Mouse (Mus musculus) midbrain, embryonic 11.5 days (tissue): ENCODE measurements around the gene Ifi213. TPM values are rescaled to one million over a fixed set of nuclear protein-coding genes. Genes with fewer than 3 reads are reported as not detected.
"Not testable (repeated sequence)": the region's sequence is repeated elsewhere in the genome, so short reads cannot be mapped to it uniquely, and the experiment has no call there.

ENCODE experiments used
- ATAC-seq: fragments of 200-750 bp; cut with Nextera tagmentation; 2 replicates; pipeline ENCODE4 v1.8.0; 2017; ENCODE audit warnings: moderate TSS enrichment, moderate library complexity; ENCODE audit not compliant: low FRiP score
- DNase-seq: peaks from one replicate; pipeline ENCODE4 v3.0.0; 2015; ENCODE audit warnings: low spot score; ENCODE audit errors: missing footprints
- H3K27ac ChIP-seq: fragments of 300-500 bp; sonication (generic); 2 replicates; pipeline ENCODE4 v1.5.1; 2014; ENCODE audit warnings: low read depth, low read length
- H3K27me3 ChIP-seq: fragments of 300-500 bp; sonication (generic); 2 replicates; pipeline ENCODE4 v1.6.1; 2014; ENCODE audit warnings: mild to moderate bottlenecking, low read length, moderate library complexity, mixed read lengths; ENCODE audit not compliant: control insufficient read depth, insufficient read depth
- H3K36me3 ChIP-seq: fragments of 300-500 bp; sonication (generic); 2 replicates; pipeline ENCODE4 v1.6.1; 2014; ENCODE audit warnings: mild to moderate bottlenecking, low read length, moderate library complexity, mixed read lengths; ENCODE audit not compliant: control insufficient read depth, insufficient read depth
- H3K4me1 ChIP-seq: fragments of 300-500 bp; sonication (generic); 2 replicates; pipeline ENCODE4 v1.6.1; 2014; ENCODE audit warnings: low read length; ENCODE audit not compliant: control insufficient read depth, insufficient read depth
- H3K4me2 ChIP-seq: fragments of 300-500 bp; sonication (generic); 2 replicates; pipeline ENCODE4 v1.6.1; 2014; ENCODE audit warnings: mild to moderate bottlenecking, moderate library complexity
- H3K4me3 ChIP-seq: fragments of 300-500 bp; sonication (generic); 2 replicates; pipeline ENCODE4 v1.5.1; 2014; ENCODE audit warnings: low read depth, low read length
- H3K9ac ChIP-seq: fragments of 300-500 bp; sonication (generic); 2 replicates; pipeline ENCODE4 v1.6.1; 2014; ENCODE audit warnings: low read length
- H3K9me3 ChIP-seq: fragments of 300-500 bp; sonication (generic); 2 replicates; pipeline ENCODE4 v1.6.1; 2016; ENCODE audit warnings: low read length; ENCODE audit not compliant: control insufficient read depth
- WGBS: fragments of 180-500 bp; shearing (Covaris S2); extraction: QIAGEN DNeasy Blood & Tissue Kit; methylation state at CpG from one replicate; pipeline ENCODE4 v1.1.7; 2014; 5-methylcytosine and 5-hydroxymethylcytosine counted together
- microRNA-seq: library from miRNA; unstranded; fragments of <30 nt; microRNA quantifications from one replicate; pipeline ENCODE4, GENCODE M21; 2017
- polyA plus RNA-seq: library from polyadenylated mRNA; unstranded; fragments of >200 nt; fragmentation: Nextera tagmentation; extraction: Ambion mirVana; gene quantifications from 2 replicates; pipeline ENCODE4 v1.2.1, GENCODE M21; 2014

The Ifi213 gene
- polyA plus RNA-seq, 1 experiment from 2014 or later, result not detected

- Histone ChIP-seq H3K27ac (no peak overlapping the region), H3K4me1 (no peaks in the 10 kb centered on the region), H3K9me3 (no peaks in the 10 kb centered on the region; the same call in 1 of the 2 replicates), H3K27me3 (no peaks in the 10 kb centered on the region), H3K4me2 (no peak overlapping the region), H3K36me3 (no peaks in the 10 kb centered on the region), H3K9ac (no peak overlapping the region), H3K4me3 (no peak overlapping the region)
- ATAC-seq, result no peak
- DNase-seq, result no peak
- WGBS, result 92% methylated on average over 26 of the region's 26 CpGs
These were observed 19.0 kb downstream of the Ifi213 start for GRCm38 (mm10) chr1:173579921-173580585.

DNA sequence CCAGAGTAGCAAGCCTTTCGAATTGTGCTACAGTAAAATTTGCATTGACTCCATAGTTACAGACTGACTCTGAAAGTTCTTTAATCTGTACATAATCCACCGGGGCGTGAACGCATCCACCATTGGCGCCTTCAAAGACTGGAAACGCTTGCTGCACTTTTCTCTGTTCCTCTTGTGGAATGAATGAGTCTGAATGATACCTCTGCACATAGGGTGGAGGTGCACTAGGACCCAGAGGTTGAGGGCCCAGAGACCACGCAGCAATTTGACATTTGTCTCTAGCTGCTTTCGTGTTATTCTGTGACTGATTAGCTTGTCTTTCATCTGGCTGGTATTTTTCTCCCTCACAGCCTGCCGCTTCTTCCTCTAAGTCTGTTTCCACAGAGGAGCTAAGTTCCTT, 20.0 kb downstream of the Ifi213 start:
- WGBS, result 94% methylated on average over 9 of the region's 9 CpGs
- Histone ChIP-seq H3K27ac (no peak overlapping the region), H3K9me3 (no peaks in the 10 kb centered on the region; the same call in 1 of the 2 replicates), H3K4me1 (no peaks in the 10 kb centered on the region), H3K4me2 (no peak overlapping the region), H3K36me3 (no peaks in the 10 kb centered on the region), H3K4me3 (no peak overlapping the region), H3K27me3 (no peaks in the 10 kb centered on the region), H3K9ac (no peak overlapping the region)
- DNase-seq (no peak), ATAC-seq (no peak)

GRCm38 (mm10) chr1:173550491-173551050, 48.5 kb downstream of the Ifi213 start:
- not testable (repeated sequence) for H3K4me3 ChIP-seq, H3K27me3 ChIP-seq, H3K9me3 ChIP-seq, H3K36me3 ChIP-seq, H3K27ac ChIP-seq, H3K9ac ChIP-seq, DNase-seq, H3K4me1 ChIP-seq, H3K4me2 ChIP-seq, ATAC-seq
- 82% methylated on average over 5 of the region's 5 CpGs for WGBS

GRCm38 (mm10) chr1:173548798-173549197, 50.3 kb downstream of the Ifi213 start:
- ATAC-seq, H3K4me2 ChIP-seq, H3K36me3 ChIP-seq, H3K9ac ChIP-seq, H3K4me3 ChIP-seq, H3K9me3 ChIP-seq, H3K4me1 ChIP-seq, H3K27me3 ChIP-seq, DNase-seq, H3K27ac ChIP-seq: not testable (repeated sequence)
- WGBS, result 86% methylated on average over 3 of the region's 3 CpGs

DNA sequence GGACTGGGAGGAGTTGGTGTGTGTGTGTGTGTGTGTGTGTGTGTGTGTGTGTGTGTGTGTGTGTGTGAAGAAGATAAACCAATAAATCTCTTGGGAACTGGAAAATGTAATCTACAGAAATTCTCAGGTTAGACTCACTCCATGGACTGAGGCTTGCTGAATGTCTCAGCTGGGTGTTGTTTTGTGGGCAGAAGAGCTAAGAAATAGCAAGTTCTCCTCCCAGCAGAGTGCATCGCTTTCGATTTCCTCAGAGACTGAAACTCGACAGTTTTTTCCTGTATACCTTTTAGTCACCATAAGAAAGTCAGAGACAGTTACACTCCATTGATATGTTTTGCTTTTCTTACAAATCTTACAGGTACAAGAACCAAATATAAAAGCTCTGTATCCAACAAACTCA, 63.3 kb downstream of the Ifi213 start, which contains the start of gene Ifi214:
Ifi214 (minus strand) TSS at position 167 of the 400 bp plus-strand sequence.
- not testable (repeated sequence) for H3K4me3 ChIP-seq, H3K9me3 ChIP-seq, H3K4me1 ChIP-seq, DNase-seq, H3K4me2 ChIP-seq, H3K27me3 ChIP-seq, H3K9ac ChIP-seq, H3K36me3 ChIP-seq, ATAC-seq, H3K27ac ChIP-seq
- WGBS, result 97% methylated on average over 3 of the region's 3 CpGs

DNA sequence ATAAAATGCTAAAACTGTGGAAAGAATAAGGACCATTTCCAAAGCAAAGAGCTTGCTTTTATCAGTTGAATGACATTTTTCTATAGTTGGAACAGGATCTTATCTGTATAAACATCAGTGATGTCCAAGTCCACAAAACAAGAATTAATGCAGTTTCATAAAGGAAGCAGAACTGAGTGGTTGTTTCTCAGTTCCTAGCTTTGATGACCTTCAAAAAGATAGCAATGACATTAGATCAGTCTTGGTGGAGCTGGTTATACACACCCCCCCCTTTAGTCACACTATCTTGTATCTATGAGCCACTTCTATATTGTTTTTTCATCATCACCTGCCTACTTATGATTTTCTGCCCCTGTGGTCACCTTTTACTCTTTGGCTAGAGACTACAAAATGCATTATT, 77.6 kb downstream of the Ifi213 start:
- no peak for ATAC-seq
- Histone ChIP-seq H3K27ac (no peak overlapping the region), H3K9ac (no peak overlapping the region), H3K36me3 (no peaks in the 10 kb centered on the region), H3K27me3 (no peaks in the 10 kb centered on the region), H3K4me1 (no peaks in the 10 kb centered on the region), H3K4me3 (no peak overlapping the region), H3K4me2 (no peak overlapping the region), H3K9me3 (no peaks in the 10 kb centered on the region)
- DNase-seq, result no peak

Small RNA genes within 50 kb of the gene (microRNA-seq; reads per million reads assigned to microRNA genes)
- gene Gm44339, result not detected
- gene Gm44481, result not detected

Other genes starting within 250 kb of the Ifi213 start
- gene Aim2, start 248.4 kb downstream of the Ifi213 start, polyA plus RNA-seq, result 4.1 and 6.6 TPM in 2 replicates
- 19.4 and 22.9 TPM in 2 replicates for gene Cadm3, start 231.6 kb downstream of the Ifi213 start, polyA plus RNA-seq
- not detected in 2 replicates for gene Ifi206, start 108.2 kb downstream of the Ifi213 start, polyA plus RNA-seq
- gene Ifi214, start 63.3 kb downstream of the Ifi213 start, polyA plus RNA-seq, result not detected in 2 replicates
- gene Ifi209, start 31.6 kb upstream of the Ifi213 start, polyA plus RNA-seq, result 0.17 TPM in 1 of 2 replicates, not detected in the other
- 0.08 TPM in 1 of 2 replicates, not detected in the other for gene Ifi208, start 74.4 kb upstream of the Ifi213 start, polyA plus RNA-seq
- 1.1 and 1.6 TPM in 2 replicates for gene Ifi207, start 142.5 kb upstream of the Ifi213 start, polyA plus RNA-seq
- gene Ifi204, start 167.7 kb upstream of the Ifi213 start, polyA plus RNA-seq, result 0.93 and 1.9 TPM in 2 replicates